Mouse (Mus musculus): ENCODE results near the gene Foxn3.

Gene Foxn3

DNA sequence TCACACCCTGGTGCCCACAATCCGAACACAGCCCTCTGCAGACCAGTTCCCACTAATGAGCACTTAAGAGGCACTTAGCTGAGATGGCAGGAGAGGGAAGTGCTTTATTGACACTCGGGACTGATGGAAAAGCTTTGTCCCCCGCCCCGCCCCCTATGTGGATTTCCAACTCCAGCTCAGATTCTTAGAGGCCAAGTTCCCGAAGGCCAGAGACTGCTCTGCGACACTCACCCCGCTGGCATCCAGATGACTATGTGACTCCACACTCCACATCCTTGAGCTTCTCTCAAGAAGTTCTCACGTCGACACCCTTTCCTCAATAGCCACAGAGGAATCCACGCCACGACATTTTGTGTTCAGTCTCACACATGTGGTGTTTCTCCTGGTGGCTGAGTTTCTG is 295.6 kb downstream of the Foxn3 start:
- DNase-seq (ENCODE audit: inconsistent age in 2 of 2, low spot score in 1 of 2): peak; percentile 30 to 76

DNA sequence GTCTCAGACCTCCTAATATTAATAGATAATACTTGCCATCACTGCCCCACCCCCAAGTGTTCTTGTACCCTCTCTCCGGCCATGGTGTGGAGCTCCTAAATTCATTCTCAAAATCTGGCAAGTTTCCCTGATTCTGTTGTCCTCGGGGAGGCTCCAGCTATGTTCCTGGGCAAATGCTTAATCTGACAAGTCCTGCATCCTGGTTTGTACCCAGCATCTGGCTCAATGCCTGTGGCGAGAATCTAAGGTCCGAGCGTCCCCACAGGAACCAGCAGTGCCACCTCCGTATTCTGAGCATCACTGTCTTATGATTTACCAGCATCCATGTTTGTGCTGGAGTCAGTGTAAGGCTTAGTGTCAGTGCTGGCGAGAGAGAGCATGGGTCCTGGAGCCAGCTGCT is 296.9 kb downstream of the Foxn3 start:
- DNase-seq (ENCODE audit: inconsistent age in 2 of 2, low spot score in 1 of 2): no peak

DNA sequence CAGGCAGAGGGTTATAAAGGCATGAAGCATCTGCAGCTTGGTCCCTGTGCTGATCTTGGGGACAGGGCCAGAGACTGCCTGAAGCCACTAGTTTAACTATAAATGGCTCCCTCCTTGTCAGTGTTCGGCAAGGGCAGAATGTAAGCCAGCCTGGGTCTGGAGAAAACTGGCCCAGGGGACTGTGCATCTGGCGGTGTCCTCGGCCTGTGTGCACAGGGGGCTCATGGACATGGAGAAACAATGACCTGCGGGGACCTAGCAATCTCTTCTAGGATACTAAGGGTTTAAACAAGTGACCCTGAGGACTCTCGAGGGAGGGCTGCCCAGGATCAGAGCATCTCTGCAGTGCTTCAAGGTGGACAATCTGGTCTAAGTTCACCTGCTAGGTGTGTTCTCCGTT is 297.6 kb downstream of the Foxn3 start:
- no peak for DNase-seq (ENCODE audit: inconsistent age in 2 of 2, low spot score in 1 of 2)

DNA sequence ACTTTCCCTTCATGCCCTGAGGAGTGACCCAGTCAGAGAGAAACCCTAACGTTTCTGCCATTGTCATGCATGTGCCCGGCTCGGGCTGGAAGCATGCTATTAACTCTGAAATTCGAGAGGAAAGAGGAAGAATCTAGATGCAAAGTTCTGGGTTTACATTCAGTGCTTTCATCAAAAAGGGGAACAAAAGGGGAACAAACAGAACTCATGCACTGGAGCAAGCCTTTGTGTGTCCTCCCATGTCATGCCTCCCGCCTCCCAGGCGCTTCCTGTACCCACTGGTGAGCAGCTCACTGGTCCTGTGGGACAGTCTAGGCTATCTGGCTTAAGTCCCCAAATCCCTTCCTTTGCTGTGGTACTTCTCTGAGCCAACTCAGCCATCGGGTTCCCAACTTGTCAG is 299.0 kb downstream of the Foxn3 start:
- no peak for DNase-seq (ENCODE audit: inconsistent age in 2 of 2, low spot score in 1 of 2)

DNA sequence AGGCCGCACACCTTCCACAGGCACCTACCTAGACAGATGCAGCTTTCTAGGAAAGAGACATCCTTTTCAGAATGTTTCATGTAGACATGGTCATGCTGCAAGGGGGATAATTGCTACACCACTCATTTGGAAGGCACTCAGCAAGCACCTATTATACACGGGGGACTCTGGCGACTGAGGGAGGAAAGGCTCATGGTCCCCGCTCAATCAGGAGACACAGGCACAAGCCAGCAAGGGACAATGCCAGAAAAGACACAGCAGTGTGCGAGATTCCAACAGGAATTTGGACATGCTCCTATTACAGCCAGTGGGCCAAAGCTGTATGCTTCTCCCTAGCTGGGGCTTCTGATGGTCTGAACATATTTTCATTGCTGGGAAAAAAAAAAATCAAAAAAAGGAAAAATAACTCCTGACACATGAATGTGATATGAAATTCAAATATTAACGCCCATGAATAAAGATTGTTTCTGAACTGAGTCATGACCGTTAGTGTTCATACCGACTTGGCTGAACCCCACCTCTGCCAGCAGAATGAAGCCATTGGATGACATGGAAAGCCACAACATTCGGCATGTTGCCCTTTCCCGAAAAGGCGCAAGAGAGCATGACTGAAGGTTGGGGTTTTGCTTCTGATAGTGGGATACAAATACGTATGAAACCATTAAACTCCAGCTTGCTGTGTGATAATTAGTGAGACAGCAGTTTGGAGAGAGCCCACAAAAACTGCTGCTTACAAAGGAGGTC is 299.6 kb downstream of the Foxn3 start:
- no peak for DNase-seq (ENCODE audit: inconsistent age in 2 of 2, low spot score in 1 of 2)

DNA sequence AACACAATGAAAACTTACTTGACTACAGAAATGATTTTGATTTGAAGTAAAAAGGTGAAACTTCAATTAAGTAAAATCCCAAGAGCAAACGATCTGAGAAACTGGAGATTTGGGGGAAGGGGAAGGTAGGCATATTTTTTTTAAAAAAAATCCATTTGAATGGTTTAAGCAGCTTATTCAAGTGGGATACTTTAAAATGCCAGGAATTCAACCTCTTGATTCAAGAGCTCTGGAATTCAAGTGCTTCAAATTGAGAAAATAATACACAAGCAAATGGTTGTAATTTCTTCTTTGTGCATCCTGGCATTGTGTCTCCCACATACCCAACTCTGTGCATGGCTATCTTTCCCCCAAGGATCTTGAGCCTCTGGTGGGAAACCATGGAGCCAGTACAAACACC is 300.5 kb downstream of the Foxn3 start:
- DNase-seq (ENCODE audit: inconsistent age in 2 of 2, low spot score in 1 of 2): no peak

DNA sequence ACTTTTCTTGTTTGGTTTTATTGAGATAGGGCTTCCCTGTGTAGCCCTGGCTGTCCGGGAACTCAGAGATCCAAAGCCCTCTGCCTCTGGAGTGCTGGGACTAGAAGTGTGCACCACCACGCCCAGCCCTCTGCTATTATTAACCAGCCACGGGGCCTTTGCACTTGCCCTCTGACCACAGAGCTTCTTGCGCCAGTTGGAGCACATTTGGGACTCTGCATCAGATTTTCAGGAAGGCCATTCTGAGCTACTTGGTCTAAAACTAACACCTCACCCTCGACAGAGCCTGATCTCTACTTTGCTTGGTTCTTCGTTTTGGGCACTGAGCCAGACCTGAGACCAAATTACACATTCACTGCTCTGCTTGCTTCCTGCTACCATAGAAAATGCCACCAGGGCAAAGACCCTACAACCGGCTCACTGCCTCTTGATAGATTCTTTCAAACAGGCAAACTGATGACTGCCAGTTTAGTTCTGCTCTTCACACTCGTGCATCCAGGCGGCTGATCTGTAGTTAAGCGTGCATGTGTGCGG is 301.2 kb downstream of the Foxn3 start:
- DNase-seq (ENCODE audit: inconsistent age in 2 of 2, low spot score in 1 of 2): no peak

DNA sequence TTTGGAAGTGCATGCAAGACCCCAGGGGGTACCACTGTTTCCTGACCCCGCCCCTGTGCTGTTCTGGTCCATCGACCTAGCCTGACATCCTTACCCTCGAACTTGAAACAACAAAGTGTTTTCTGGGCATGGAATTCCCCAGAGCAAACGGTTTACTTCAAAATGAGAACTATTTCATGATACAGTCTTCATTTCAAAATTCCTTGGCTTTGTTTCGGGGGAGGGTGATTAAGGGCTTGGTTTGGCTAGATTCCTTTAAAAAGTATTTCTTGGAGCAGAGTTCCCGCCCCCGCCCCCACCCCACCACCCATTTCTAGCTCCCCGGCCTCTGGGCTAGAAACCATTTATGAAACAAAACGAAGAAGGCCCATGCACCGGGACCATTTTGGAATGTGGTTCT is 303.2 kb downstream of the Foxn3 start:
- no peak for DNase-seq (ENCODE audit: inconsistent age in 2 of 2, low spot score in 1 of 2)

DNA sequence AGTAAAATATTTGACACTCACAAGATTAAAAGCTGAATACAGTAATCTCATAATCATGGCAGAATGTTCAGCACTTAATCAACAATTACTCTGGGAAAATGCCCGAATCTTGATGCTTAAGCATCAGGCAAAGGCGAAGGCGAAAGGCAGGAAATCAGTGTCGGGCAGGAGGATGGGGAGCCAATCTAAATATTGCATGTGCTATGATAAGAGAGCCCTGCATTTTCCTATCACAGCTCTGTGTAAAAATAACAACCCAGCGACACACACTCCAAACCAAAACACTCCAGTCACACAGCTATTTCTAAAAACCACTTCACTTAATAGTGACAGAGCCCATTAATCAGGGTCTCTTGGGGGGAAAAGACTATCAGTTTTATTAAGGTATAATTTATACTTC is 305.8 kb downstream of the Foxn3 start:
- DNase-seq (ENCODE audit: inconsistent age in 2 of 2, low spot score in 1 of 2): no peak

DNA sequence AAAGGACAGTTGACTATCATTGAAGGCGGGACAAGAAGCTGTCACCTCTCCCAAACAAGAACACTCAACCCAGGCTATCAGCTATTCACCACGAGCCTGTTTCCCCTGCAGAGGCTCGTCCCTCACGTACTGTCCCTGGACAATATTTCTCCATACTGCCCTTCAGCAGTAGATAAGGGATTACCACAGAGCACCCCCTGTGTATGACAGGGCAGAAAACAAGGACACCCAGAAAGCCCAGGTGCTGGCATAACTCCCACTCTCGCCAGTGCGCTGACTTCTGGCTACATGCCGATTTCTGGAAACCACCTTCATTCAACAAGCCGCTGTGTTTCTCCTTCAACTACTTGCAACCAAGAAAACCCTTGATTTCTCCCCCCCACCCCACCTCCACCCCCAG is 306.4 kb downstream of the Foxn3 start:
- peak in 1 of 2 experiments; percentile 81 for DNase-seq (ENCODE audit: inconsistent age in 2 of 2, low spot score in 1 of 2)

DNA sequence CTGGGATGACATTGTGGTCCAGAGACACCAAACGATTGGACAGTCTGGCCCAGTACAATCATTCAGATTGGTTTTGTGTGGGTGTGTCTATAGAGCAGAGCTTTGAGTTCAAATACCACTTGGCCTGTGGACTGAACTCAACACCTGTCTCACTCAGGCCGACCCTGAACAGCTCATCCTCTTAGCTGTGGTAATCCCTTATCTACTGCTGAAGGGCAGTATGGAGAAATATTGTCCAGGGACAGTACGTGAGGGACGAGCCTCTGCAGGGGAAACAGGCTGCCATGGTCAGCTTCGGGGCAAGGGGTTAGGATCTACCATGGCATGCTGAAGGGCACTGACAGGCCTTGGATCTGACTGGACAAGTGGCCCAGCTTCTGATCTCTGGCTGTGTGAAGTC is 306.9 kb downstream of the Foxn3 start:
- DNase-seq (ENCODE audit: inconsistent age in 2 of 2, low spot score in 1 of 2): no peak

DNA sequence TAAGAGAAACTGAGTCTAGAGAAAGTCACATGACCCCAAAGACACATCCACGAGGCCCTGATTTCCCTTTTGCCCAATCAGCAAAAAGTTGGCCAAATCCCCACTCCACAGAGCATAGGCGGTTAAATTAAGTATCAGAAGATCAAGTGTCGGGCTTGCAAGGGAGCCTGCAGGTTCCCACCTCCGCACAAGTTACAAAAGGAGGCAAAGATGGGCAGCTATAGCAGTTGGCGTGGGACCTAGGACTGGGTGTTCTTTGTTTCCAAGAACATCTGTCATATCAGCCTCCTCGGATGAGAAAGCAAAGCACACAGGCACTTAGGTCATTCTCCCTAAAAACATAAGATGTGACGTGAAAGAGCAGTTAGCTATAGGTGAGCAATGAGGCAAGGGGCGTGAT is 308.9 kb downstream of the Foxn3 start:
- no peak for DNase-seq (ENCODE audit: inconsistent age in 2 of 2, low spot score in 1 of 2)

DNA sequence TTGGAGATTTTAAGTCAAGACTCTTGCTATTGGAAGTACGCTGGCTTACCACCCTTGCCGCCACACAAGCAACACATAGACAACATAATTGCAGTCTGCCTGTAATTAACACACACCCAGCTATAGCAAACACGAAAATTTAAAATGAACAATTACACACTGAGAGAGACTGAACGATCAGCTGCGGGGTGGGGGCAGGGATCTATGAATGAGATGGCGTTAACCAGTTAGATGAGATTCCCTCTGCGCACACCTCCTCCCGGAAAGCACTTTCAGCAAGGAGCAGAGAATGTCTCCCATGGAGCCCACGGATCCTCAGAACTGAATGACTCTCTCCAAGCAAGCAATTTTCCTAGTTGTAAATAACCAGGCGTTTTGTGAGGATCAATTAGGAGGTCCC is 309.8 kb downstream of the Foxn3 start:
- no peak for DNase-seq (ENCODE audit: inconsistent age in 2 of 2, low spot score in 1 of 2)

DNA sequence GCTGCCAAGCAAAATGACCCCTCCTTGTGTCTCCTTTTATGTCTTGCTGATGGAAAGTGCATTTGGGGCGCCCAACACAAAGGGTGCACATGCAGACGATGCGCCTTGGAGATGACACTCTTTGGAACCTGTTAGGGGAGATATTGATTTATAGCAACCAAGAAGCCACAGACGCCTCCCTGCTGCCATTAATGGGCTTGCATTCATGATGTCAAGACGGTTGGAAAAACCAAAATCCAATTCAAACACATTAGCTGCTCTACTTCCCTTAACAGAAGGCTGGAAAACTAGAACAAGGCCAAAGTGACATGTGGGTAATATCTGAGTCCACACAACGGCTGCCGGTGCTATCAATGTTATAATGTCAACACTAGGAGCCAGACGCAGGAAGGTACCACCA is 314.8 kb downstream of the Foxn3 start:
- DNase-seq (ENCODE audit: inconsistent age in 2 of 2, low spot score in 1 of 2): no peak

DNA sequence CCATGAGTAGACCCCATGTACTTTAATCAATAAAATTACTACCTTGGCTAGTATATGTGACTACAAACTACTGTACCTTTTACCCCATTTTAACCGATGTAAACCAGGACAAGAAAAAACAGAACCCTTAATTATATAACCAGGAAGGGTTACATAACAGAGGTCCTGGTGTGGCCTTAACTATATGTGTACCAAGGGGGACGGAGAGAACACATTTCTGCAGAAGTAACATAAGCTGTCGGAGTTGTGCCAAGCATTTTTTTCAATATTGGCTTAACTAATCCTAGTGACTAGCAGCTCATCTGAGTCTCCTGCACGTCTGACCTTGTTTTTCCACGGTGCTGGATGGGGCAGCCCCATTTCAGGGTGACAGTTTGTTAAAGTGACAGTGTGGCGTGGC is 315.4 kb downstream of the Foxn3 start:
- peak in 1 of 2 experiments; percentile 51 for DNase-seq (ENCODE audit: inconsistent age in 2 of 2, low spot score in 1 of 2)

DNA sequence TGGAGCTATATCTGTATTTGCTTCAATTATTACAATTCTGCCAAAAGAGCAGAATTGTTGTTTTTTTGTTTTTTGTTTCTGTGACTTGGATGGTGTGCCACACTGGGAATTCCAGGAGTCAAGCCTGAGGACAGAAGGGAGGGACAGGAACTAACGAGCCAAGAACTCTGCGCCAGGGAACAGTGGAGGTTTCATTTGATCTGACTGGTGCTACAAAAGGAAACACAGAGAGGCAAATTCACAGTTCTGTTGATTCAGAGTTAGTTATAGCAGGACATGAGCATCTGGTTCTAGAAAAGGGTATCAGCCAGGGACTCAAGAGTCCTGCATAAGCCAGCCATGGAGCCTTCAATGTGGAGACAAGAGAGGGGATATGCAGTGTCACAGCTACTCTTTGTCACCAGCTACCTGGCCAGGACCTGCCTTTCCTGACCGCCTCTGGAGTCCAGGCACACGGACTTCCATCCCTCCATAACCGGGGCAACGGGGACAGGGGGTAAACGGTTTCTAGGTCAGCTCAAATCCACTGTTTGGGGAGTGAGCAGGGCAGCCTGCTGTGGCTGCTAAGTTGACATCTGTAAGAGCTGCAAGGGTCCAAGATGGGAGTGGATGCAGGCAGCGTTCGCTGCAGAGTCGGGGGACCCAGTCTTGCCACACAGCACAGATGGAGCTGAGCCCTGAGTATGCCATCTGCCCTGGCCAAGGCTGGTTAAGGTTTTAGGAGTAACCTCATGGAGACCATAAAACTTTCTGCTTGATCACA is 316.2 kb downstream of the Foxn3 start:
- peak in 1 of 2 experiments; percentile 38 for DNase-seq (ENCODE audit: inconsistent age in 2 of 2, low spot score in 1 of 2)

DNA sequence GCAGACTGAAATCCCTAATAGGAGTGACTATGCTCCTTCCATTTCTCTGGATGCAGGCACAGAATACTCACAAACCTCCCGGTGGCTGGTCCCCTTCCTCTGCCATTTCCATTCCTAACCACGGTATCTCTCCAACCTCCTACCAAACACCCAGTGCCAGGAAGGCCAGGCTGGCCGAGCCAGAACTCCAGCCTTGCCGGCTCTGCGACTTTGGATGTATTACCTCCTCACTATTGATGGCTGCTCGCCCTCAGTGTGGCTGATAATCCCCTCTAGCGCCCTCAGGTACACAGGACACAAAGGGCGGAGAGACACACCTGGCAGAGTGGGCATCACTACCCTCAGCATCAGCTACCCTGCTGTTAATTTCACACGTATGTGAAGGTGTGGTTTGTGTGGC is 318.7 kb downstream of the Foxn3 start:
- no peak for DNase-seq (ENCODE audit: inconsistent age in 2 of 2, low spot score in 1 of 2)

DNA sequence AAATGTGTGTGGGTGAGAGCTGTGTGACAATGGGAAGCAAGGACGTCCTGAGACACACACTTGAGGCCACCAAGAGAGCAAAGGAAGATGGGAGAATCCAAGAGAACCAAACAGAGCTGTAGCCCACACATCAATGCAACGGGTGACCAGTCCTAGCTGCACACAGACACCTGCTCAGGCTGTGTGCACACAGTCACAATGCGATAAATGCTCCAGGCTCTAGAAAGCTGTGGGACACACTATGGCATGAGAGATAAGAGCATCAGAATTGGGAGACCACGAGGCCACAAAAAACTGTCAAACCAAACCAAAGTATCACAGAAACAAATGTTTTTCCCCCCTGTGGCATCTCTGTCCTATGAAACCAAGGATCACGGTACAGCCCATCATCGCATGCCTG is 319.1 kb downstream of the Foxn3 start:
- no peak for DNase-seq (ENCODE audit: inconsistent age in 2 of 2, low spot score in 1 of 2)

DNA sequence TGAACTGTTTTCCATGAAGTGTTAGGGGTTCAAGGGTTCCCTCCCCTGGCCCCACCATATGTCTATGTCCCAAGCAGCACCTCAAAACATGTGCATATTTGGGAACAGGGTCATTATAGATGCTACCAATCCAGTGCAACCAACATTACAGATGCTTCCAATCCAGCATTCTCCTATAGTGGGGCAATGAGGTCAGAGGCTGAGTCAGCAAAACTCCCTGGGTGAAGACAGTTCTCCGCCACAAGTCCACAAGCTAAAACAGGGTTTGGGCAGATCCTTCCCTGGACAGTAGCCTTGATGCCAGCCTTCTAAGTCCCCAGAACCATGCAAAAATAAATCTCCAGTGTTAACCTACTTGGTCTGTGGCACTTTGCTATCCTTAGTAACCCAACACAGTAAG is 320.1 kb downstream of the Foxn3 start:
- no peak for DNase-seq (ENCODE audit: inconsistent age in 2 of 2, low spot score in 1 of 2)

DNA sequence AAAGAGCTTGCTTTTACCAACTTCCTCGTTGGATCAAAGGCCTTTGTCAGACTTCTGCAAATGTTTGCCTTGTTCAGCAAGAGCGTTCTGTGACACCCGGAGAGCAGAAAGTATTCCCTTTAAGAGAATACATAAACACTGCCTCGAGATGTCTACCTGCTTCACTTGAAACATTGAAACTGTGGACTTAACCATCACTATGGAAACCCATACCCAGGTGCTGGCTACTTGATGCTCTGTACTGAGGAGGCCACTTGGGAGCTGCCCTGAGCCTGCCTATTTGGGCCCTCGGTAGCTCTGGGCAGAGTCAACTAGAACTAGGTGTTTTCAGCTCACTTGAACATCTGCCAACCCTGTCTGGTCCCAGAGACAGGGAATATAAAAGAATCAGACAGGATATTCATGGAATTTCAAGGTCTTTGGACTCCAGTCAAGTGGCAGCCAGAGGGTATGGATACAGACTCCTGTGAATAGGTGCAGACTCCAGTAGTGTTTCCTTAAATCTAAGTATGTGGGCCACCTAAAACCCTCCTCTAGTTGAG is 323.1 kb downstream of the Foxn3 start:
- peak; percentile 22 to 63 for DNase-seq (ENCODE audit: inconsistent age in 2 of 2, low spot score in 1 of 2)

DNA sequence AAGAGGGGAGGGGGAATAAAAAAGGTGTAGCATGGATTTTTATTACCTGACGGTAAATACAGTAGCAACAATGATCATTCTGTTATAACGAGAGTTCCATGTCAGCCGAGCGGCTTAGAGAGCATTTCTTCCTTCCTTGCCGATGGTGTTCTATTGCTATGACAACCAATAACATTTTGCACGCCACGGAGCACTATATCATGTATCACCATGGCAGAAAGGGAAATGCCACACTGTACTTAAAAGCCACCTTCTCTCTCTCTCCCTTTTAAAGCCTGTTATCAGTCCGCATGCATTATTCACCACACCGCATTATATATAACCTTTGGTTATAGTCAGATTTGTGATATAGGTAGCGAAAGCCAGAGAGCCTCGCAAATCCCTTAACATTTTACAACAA is 323.6 kb downstream of the Foxn3 start:
- no peak for DNase-seq (ENCODE audit: inconsistent age in 2 of 2, low spot score in 1 of 2)

DNA sequence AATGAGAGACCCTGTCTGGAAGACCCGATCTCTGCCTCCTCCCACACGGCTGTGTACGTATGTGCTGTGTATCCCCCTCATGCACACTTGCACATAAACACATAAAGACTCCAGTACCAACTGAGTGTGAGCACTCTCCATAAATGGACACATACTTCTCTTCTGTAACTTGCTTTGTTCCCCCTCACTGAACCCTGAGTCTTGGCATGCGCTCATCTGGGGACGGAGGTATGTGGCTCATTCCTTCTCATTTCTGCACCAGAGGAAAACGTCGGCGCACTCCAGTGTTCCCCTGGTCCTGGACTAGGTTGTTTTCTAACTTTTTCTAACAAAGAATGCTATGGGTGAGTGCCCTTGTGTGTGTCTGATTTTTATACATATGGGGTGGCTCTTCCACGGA is 325.9 kb downstream of the Foxn3 start:
- no peak for DNase-seq (ENCODE audit: inconsistent age in 2 of 2, low spot score in 1 of 2)

Data from adrenal gland, adult (tissue).